17 mouse cellular contexts compared by ENCODE assay signal in the genomic region with DNA sequence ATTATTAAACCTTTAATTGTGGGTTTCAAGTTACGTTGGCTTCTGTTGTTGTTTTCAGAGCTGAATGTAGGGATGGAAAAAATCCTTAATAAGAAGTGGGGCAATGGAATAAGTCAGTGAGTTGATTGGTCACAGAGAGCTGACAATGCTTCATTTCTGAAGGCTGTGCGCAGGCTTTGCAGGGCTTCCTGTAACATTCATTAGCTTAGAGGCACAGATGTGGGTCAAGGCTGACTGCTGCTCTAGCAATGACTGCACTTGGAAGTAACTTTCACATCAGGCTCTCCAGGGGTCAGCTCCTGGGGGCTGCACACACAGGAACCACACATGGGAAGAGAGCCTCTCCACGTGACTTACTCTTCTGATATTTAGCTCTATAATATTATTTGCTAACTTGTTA. TPM values are rescaled to one million over a fixed set of nuclear protein-coding genes. Genes with fewer than 3 reads are reported as not detected.
DNase-seq lines count a peak whose midpoint lies in the region; ATAC-seq lines count a peak whose summit lies in the region.
"Had no signal": no experiment of that assay in that cellular context is flagged by ENCODE, and none has a peak within 500 bp of the region (broad histone marks: within the 10 kb centered on the region; RNA-seq: fewer than 3 reads in every experiment).

No protein-coding gene starts in this region.

- H3K4me3 ChIP-seq in megakaryocyte, embryonic 14.5 days (replicated peaks) = peak overlapping the region; percentile 83
- no peak overlapping the region; the same call in 1 of the 2 replicates for H3K4me3 ChIP-seq in stomach, embryonic 16.5 days (replicated peaks; ENCODE audit: low read length)
- H3K4me3 ChIP-seq: forebrain, embryonic 15.5 days; gastrocnemius, adult 2 months; hindbrain, embryonic 15.5 days; kidney, embryonic 15.5 days; liver, embryonic 15.5 days; midbrain, embryonic 10.5 days had no signal

- 0 out of 2 replicates have a peak overlapping the region, but pooled peaks have one; percentile 42 for H3K27ac ChIP-seq in stomach, embryonic 16.5 days (ENCODE audit: low read length)
- H3K27ac ChIP-seq: forebrain, embryonic 15.5 days; gastrocnemius, adult 2 months; hindbrain, embryonic 15.5 days; kidney, embryonic 15.5 days; liver, embryonic 15.5 days; midbrain, embryonic 10.5 days had no signal

- peak; percentile 4 for DNase-seq in gastrocnemius, postnatal 14 days
- no peak for DNase-seq in gastrocnemius, adult 18-20 months (ENCODE audit: low spot score)
- DNase-seq in embryo, embryonic 10.5 days (ENCODE audit: low spot score) = peak; percentile 9
- no peak for DNase-seq in heart, adult 8-10 months (ENCODE audit: low spot score)
- DNase-seq in spleen, adult 12 weeks (ENCODE audit: low spot score) = no peak
- DNase-seq: cerebellum, adult 11 months; cerebellum, postnatal 36 days; gastrocnemius, adult 2 months; heart, adult 18-20 months had no signal

- H3K4me2 ChIP-seq in stomach, embryonic 16.5 days (ENCODE audit: low read depth, low read length) = peak overlapping the region; percentile 71
- H3K4me2 ChIP-seq: forebrain, embryonic 15.5 days; hindbrain, embryonic 15.5 days; kidney, embryonic 15.5 days; liver, embryonic 15.5 days had no signal

- H3K9me3 ChIP-seq in megakaryocyte, embryonic 14.5 days = no peaks in the 10 kb centered on the region
- no peaks in the 10 kb centered on the region for H3K9me3 ChIP-seq in stomach, embryonic 16.5 days (replicated peaks; ENCODE audit: control insufficient read depth, low read length)
- H3K9me3 ChIP-seq: forebrain, embryonic 15.5 days; hindbrain, embryonic 15.5 days; kidney, embryonic 15.5 days; liver, embryonic 15.5 days; midbrain, embryonic 10.5 days had no signal

- H3K27me3 ChIP-seq in megakaryocyte, embryonic 14.5 days (replicated peaks) = no peaks in the 10 kb centered on the region
- H3K27me3 ChIP-seq in stomach, embryonic 16.5 days (ENCODE audit: control insufficient read depth, insufficient read depth, low read length) = no peaks in the 10 kb centered on the region
- H3K27me3 ChIP-seq: forebrain, embryonic 15.5 days; hindbrain, embryonic 15.5 days; kidney, embryonic 15.5 days had no signal

- peaks cover 67% of the 10 kb centered on the region for H3K36me3 ChIP-seq in megakaryocyte, embryonic 14.5 days (replicated peaks; ENCODE audit: low read length)
- no peaks in the 10 kb centered on the region for H3K36me3 ChIP-seq in stomach, embryonic 16.5 days (ENCODE audit: control insufficient read depth, insufficient read depth, low read length)
- H3K36me3 ChIP-seq: forebrain, embryonic 15.5 days; hindbrain, embryonic 15.5 days; kidney, embryonic 15.5 days; liver, embryonic 15.5 days; midbrain, embryonic 10.5 days had no signal

- peak overlapping the region; percentile 46; the same call in 1 of the 2 replicates for H3K9ac ChIP-seq in stomach, embryonic 16.5 days (ENCODE audit: low read length)
- H3K9ac ChIP-seq: forebrain, embryonic 15.5 days; hindbrain, embryonic 15.5 days; kidney, embryonic 15.5 days; liver, embryonic 15.5 days had no signal

- peaks cover 44% of the 10 kb centered on the region for H3K4me1 ChIP-seq in megakaryocyte, embryonic 14.5 days
- peaks cover 11% of the 10 kb centered on the region for H3K4me1 ChIP-seq in stomach, embryonic 16.5 days (ENCODE audit: control insufficient read depth, insufficient read depth, low read length)

- intact Hi-C loops in gastrocnemius, postnatal 14 days (cut with DNase I; ENCODE audit: low total_unique reads) = no loop called here

- ATAC-seq in megakaryocyte, adult 5-6 weeks (ENCODE audit: poor library complexity, severe bottlenecking) = no peak
- no peak for ATAC-seq in stomach, embryonic 16.5 days (ENCODE audit: insufficient read depth, low FRiP score)
- ATAC-seq: forebrain, embryonic 15.5 days had no signal

- WGBS in stomach, embryonic 16.5 days = 54% methylated on average over 3 of the region's 3 CpGs

RNA-seq across cellular contexts. Expression of gene Pde5a, which starts 5.1 kb away (rescaled TPM):
- total RNA-seq in gastrocnemius, postnatal 14 days (2021) = 1 to 10 TPM; 6.1 to 8.3 TPM
- total RNA-seq in gastrocnemius, adult 18-20 months (2021) = 1 to 10 TPM; 1.5 to 2.1 TPM
- 9.4 and 10.1 TPM in 2 replicates for polyA plus RNA-seq in megakaryocyte, embryonic 14.5 days (2012; ENCODE audit: insufficient read depth, low replicate concordance)
- total RNA-seq in megakaryocyte, adult 5-6 weeks (2015) = 3.4 and 4.7 TPM in 2 replicates
- 2.8 and 7.8 TPM in 2 replicates for total RNA-seq in megakaryocyte, adult 5-6 weeks (2017)
- polyA plus RNA-seq in stomach, embryonic 16.5 days (2015; fragmentation: Nextera tagmentation; extraction: Ambion mirVana) = 16.3 and 17.0 TPM in 2 replicates
- total RNA-seq in heart, adult 8-10 months (2022) = 1 to 10 TPM; 2.9 to 4.4 (median 3.6) TPM

Comparison
In these comparisons a context has a peak if more than half of its experiments do, and no peak if none do; other contexts are left out.
1. DNase-seq: peak in gastrocnemius, postnatal 14 days (single experiment) and embryo, embryonic 10.5 days (single experiment); none in gastrocnemius, adult 18-20 months (single experiment), heart, adult 8-10 months (single experiment) and spleen, adult 12 weeks (single experiment).